Mouse (Mus musculus): ENCODE data around the gene Dennd6b. TPM values are rescaled to one million over a fixed set of nuclear protein-coding genes. Genes with fewer than 3 reads are reported as not detected.

The Dennd6b gene
- 14.0 and 17.0 TPM in 2 replicates for polyA plus RNA-seq (2015; fragmentation: Nextera tagmentation; extraction: Ambion mirVana)

DNA sequence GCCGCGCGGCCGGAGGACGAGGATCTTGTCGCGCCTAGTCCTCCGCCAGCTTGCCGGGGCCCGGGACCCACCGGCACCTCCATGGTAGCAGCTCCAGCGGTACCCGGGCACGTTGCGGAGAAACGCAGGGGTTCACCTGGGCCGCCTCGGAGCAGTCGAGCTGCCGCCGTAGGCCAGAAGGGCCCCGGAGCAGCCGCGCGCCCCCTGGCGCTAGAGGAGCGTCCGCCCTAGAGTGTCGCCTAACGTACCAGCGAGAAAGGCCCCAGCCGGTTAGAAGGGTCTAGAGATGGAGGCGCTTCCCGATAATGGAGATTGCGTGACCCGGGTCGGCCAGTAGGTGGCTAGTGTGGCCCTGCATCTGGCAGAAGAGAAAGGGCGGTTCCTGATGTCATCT, at the start of gene Dennd6b:
TSS of gene Dennd6b (minus strand) at position 184 of the 394 bp plus-strand sequence.

GRCm38 (mm10) chr15:89210915-89211715, 14.8 kb upstream of the Dennd6b start, which contains the start of gene Ppp6r2:
Gene Ppp6r2, plus strand, starts transcription at chr15:89211553.

DNA sequence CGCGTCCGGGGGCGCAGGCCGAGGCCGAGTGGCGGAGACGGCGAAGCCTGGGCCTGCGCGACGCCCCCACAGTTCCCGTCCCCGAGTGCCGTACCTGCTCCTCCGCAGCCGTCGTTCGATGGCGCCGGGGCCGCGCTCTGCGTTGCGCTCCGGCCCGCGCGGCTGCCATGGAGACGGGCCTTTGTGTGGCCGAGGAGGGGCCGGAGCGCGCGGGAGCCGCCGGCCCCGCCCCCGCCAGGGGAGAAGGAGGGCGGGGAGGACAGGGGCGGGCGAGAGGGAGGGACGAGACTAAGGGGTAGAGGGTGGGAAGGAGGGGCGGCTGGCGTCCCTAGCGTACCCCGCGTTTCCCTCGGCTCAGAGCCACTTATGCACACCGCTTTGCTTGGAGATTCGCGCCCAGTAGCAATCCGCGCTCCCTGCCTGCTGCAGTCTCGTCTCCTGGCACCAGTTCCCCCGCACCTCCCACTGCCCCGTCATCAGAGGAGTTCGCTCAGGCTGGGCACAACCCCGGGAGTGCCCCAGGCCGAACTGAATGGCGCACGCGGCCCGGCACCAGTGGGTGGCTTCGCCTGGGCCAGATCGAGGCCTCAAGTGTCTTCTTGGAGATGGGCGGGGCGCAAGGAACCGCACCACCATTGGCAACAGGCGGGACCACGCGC, 15.6 kb downstream of the Dennd6b start, which contains the start of gene Plxnb2:
TSS of gene Plxnb2 (minus strand) at position 218 of the 659 bp plus-strand sequence.

DNA sequence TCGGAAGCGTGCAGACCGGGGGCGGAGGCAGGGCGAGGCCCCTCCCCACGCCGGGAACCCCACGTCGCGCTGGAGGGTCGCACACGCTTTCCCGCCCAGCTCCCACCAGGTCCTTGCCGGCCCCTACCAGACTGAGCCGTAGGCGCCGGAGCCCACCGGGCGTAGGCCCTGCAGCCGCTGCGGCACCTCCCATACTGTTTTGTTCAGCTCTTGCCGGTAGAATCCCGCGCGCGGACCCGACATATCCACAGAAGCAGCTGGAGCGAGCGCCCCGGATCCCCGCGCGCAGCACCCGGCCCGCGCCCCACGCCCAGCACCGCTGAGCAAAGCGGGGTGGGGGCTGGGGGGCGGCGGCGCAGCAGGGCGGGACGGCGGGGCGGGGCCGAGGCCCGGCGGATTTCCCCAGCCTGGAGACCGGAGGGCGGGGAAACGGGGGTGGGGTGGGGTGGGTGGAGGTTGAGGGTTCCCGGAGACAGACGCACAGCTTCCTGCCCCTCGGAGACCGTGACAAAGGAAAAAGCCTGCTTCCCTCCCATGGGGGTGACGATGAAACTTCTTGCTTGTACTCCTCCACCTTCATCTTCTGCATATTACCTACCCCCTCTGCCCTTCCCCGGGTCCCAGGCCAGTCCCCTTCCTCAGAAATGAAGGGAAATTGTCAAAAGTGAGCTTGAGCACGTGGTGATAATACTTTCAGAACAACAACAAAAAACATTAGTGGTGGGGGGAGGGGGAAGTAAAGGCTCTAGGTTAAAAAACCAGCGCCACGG, 46.8 kb downstream of the Dennd6b start, which contains the start of gene Mapk11:
TSS of gene Mapk11 (minus strand) at position 358 of the 770 bp plus-strand sequence.

DNA sequence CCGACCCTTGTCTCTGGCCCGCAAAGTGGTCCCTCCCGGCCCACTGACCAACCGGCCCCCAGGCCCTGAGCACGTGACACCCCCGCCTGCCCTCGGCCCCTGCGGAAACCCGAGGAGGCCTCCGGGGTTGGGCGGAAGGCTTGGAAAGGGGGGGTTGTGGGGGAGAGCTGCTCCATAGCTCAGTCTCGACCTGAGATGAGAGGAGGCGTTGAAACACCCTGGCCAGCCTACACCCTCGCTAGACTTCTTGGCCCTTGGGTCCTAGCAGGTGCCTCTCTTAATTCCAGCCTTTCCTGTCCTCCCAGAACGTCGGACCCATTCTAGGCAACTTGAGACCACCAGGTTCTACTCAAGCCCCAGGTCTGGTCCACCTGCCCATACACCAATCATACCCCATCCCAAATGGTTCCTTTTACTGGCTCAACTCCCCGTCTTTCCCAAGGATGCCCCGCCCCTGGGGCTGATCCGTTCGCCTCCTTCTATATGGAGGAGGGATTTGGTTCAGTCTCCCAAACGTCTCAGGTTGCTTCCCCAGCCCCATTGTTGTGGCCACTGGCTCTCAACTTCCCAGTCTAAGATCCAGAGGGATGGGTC, 55.5 kb downstream of the Dennd6b start, which contains the start of gene Mapk12:
TSS of gene Mapk12 (minus strand) at position 45 of the 594 bp plus-strand sequence.

Small RNA genes lying within 50 kb of the gene (microRNA-seq; reads per million reads assigned to microRNA genes)
- gene Mir6958 (1.9 reads per million in 2 experiments), gene Mir7118 (0.10 to 0.21 reads per million in 2 experiments)

Other genes with a start within 250 kb of the Dennd6b start
- gene Ttll8, start 242.1 kb downstream of the Dennd6b start, polyA plus RNA-seq (2015; fragmentation: Nextera tagmentation; extraction: Ambion mirVana), result 0.09 TPM in 1 of 2 replicates, not detected in the other
- not detected in 2 replicates for gene Mlc1, start 217.5 kb downstream of the Dennd6b start, polyA plus RNA-seq (2015; fragmentation: Nextera tagmentation; extraction: Ambion mirVana)
- gene Mov10l1, start 213.6 kb downstream of the Dennd6b start, polyA plus RNA-seq (2015; fragmentation: Nextera tagmentation; extraction: Ambion mirVana), result 0.52 and 0.74 TPM in 2 replicates
- gene Panx2, start 136.8 kb downstream of the Dennd6b start, polyA plus RNA-seq (2015; fragmentation: Nextera tagmentation; extraction: Ambion mirVana), result 0.18 TPM in 1 of 2 replicates, not detected in the other
- gene Trabd, start 121.4 kb downstream of the Dennd6b start, polyA plus RNA-seq (2015; fragmentation: Nextera tagmentation; extraction: Ambion mirVana), result 31.5 and 35.4 TPM in 2 replicates
- gene Selenoo, start 107.4 kb downstream of the Dennd6b start, polyA plus RNA-seq (2015; fragmentation: Nextera tagmentation; extraction: Ambion mirVana), result 9.4 and 10.0 TPM in 2 replicates
- gene Tubgcp6, start 73.4 kb downstream of the Dennd6b start, polyA plus RNA-seq (2015; fragmentation: Nextera tagmentation; extraction: Ambion mirVana), result 5.1 and 6.6 TPM in 2 replicates
- gene Hdac10, start 67.8 kb downstream of the Dennd6b start, polyA plus RNA-seq (2015; fragmentation: Nextera tagmentation; extraction: Ambion mirVana), result 8.8 and 10.3 TPM in 2 replicates
- gene Mapk12, start 55.8 kb downstream of the Dennd6b start, polyA plus RNA-seq (2015; fragmentation: Nextera tagmentation; extraction: Ambion mirVana), result 44.6 and 44.9 TPM in 2 replicates
- gene Mapk11, start 46.9 kb downstream of the Dennd6b start, polyA plus RNA-seq (2015; fragmentation: Nextera tagmentation; extraction: Ambion mirVana), result 1.2 and 1.5 TPM in 2 replicates
- 42.0 and 42.7 TPM in 2 replicates for gene Plxnb2, start 15.7 kb downstream of the Dennd6b start, polyA plus RNA-seq (2015; fragmentation: Nextera tagmentation; extraction: Ambion mirVana)
- gene Ppp6r2, start 15.1 kb upstream of the Dennd6b start, polyA plus RNA-seq (2015; fragmentation: Nextera tagmentation; extraction: Ambion mirVana), result 27.4 and 27.8 TPM in 2 replicates
- gene Sbf1, start 118.8 kb upstream of the Dennd6b start, polyA plus RNA-seq (2015; fragmentation: Nextera tagmentation; extraction: Ambion mirVana), result 23.1 and 26.3 TPM in 2 replicates
- not detected in 2 replicates for gene Adm2, start 126.2 kb upstream of the Dennd6b start, polyA plus RNA-seq (2015; fragmentation: Nextera tagmentation; extraction: Ambion mirVana)
- gene Miox, start 137.9 kb upstream of the Dennd6b start, polyA plus RNA-seq (2015; fragmentation: Nextera tagmentation; extraction: Ambion mirVana), result not detected in 2 replicates
- gene Lmf2, start 159.2 kb upstream of the Dennd6b start, polyA plus RNA-seq (2015; fragmentation: Nextera tagmentation; extraction: Ambion mirVana), result 27.3 and 34.7 TPM in 2 replicates
- 58.0 and 70.8 TPM in 2 replicates for gene Ncaph2, start 159.2 kb upstream of the Dennd6b start, polyA plus RNA-seq (2015; fragmentation: Nextera tagmentation; extraction: Ambion mirVana)
- 6.5 and 7.5 TPM in 2 replicates for gene Sco2, start 177.3 kb upstream of the Dennd6b start, polyA plus RNA-seq (2015; fragmentation: Nextera tagmentation; extraction: Ambion mirVana)
- 0.96 and 1.4 TPM in 2 replicates for gene Tymp, start 180.5 kb upstream of the Dennd6b start, polyA plus RNA-seq (2015; fragmentation: Nextera tagmentation; extraction: Ambion mirVana)
- gene Odf3b, start 182.8 kb upstream of the Dennd6b start, polyA plus RNA-seq (2015; fragmentation: Nextera tagmentation; extraction: Ambion mirVana), result 0.61 and 1.2 TPM in 2 replicates
- gene Klhdc7b, start 188.4 kb upstream of the Dennd6b start, polyA plus RNA-seq (2015; fragmentation: Nextera tagmentation; extraction: Ambion mirVana), result not detected in 2 replicates
- not detected in 2 replicates for gene Syce3, start 214.0 kb upstream of the Dennd6b start, polyA plus RNA-seq (2015; fragmentation: Nextera tagmentation; extraction: Ambion mirVana)
- gene Cpt1b, start 229.4 kb upstream of the Dennd6b start, polyA plus RNA-seq (2015; fragmentation: Nextera tagmentation; extraction: Ambion mirVana), result 150 and 169 TPM in 2 replicates
- 1.7 and 2.0 TPM in 2 replicates for gene C730034F03Rik, start 233.1 kb upstream of the Dennd6b start, polyA plus RNA-seq (2015; fragmentation: Nextera tagmentation; extraction: Ambion mirVana)
- gene Gm44502, start 233.2 kb upstream of the Dennd6b start, polyA plus RNA-seq (2015; fragmentation: Nextera tagmentation; extraction: Ambion mirVana), result 0.17 and 0.41 TPM in 2 replicates
- 71.2 and 83.3 TPM in 2 replicates for gene Chkb, start 233.4 kb upstream of the Dennd6b start, polyA plus RNA-seq (2015; fragmentation: Nextera tagmentation; extraction: Ambion mirVana)